Mouse (Mus musculus) liver, embryonic 11.5 days (tissue): ENCODE data around the gene Nod2. TPM values are rescaled to one million over a fixed set of nuclear protein-coding genes. Genes with fewer than 3 reads are reported as not detected.

Experiments used
- ATAC-seq: fragments of 200-750 bp; cut with Nextera tagmentation; replicated peaks from 2 replicates; pipeline ENCODE4 v1.8.0; 2017; ENCODE audit warnings: moderate number of reproducible peaks, mild to moderate bottlenecking, moderate TSS enrichment, moderate library complexity; ENCODE audit not compliant: low FRiP score
- DNase-seq: peaks from one replicate; pipeline ENCODE4 v3.0.0-alpha.2; 2017; ENCODE audit warnings: low spot score
- H3K27ac ChIP-seq: fragments of 300-500 bp; sonication (generic); 2 replicates; pipeline ENCODE4 v1.5.1; 2014; ENCODE audit warnings: mild to moderate bottlenecking, low read depth, low read length, control low read depth
- H3K27me3 ChIP-seq: fragments of 300-500 bp; sonication (generic); replicated peaks from 2 replicates; pipeline ENCODE4 v1.6.1; 2014; ENCODE audit warnings: low read length, mixed read lengths; ENCODE audit not compliant: control insufficient read depth, insufficient read depth
- H3K36me3 ChIP-seq: fragments of 300-500 bp; sonication (generic); 2 replicates; pipeline ENCODE4 v1.6.1; 2014; ENCODE audit warnings: mild to moderate bottlenecking, low read length, moderate library complexity, mixed read lengths; ENCODE audit not compliant: control insufficient read depth, insufficient read depth
- H3K4me1 ChIP-seq: fragments of 300-500 bp; sonication (generic); replicated peaks from 2 replicates; pipeline ENCODE4 v1.6.1; 2014; ENCODE audit warnings: low read length, mixed read lengths; ENCODE audit not compliant: control insufficient read depth, insufficient read depth
- H3K4me2 ChIP-seq: fragments of 300-500 bp; sonication (generic); 2 replicates; pipeline ENCODE4 v1.6.1; 2014; ENCODE audit warnings: mild to moderate bottlenecking, control low read depth, moderate library complexity
- H3K4me3 ChIP-seq: fragments of 300-500 bp; sonication (generic); 2 replicates; pipeline ENCODE4 v1.5.1; 2014; ENCODE audit warnings: low read depth, low read length, control low read depth
- H3K9ac ChIP-seq: fragments of 300-500 bp; sonication (generic); 2 replicates; pipeline ENCODE4 v1.6.1; 2014; ENCODE audit warnings: low read depth, low read length, control low read depth
- H3K9me3 ChIP-seq: fragments of 300-500 bp; sonication (generic); 2 replicates; pipeline ENCODE4 v1.6.1; 2016; ENCODE audit warnings: low read length, inconsistent platforms, mixed read lengths; ENCODE audit not compliant: control insufficient read depth
- WGBS: fragments of 180-500 bp; shearing (Covaris S2); extraction: QIAGEN DNeasy Blood & Tissue Kit; methylation state at CpG from one replicate; pipeline ENCODE4 v1.1.7; 2014; 5-methylcytosine and 5-hydroxymethylcytosine counted together
- polyA plus RNA-seq: library from polyadenylated mRNA; unstranded; fragments of >200 nt; fragmentation: Nextera tagmentation; extraction: Ambion mirVana; gene quantifications from 2 replicates; pipeline ENCODE4 v1.2.1, GENCODE M21; 2014

Nod2 gene
- polyA plus RNA-seq, 1 experiment from 2014 or later, result 0.15 TPM

GRCm38 (mm10) chr8:88692866-88693265, 45.8 kb downstream of the Nod2 start:
- no peak overlapping the region for H3K4me2 ChIP-seq
- WGBS, result 84% methylated on average over 6 of the region's 6 CpGs
- peaks cover 5% of the 10 kb centered on the region for H3K4me1 ChIP-seq
- no peaks in the 10 kb centered on the region for H3K36me3 ChIP-seq
- no peak overlapping the region for H3K9ac ChIP-seq
- no peak overlapping the region for H3K27ac ChIP-seq
- DNase-seq, result no peak
- no peak overlapping the region for H3K4me3 ChIP-seq
- H3K9me3 ChIP-seq, result no peaks in the 10 kb centered on the region
- H3K27me3 ChIP-seq, result no peaks in the 10 kb centered on the region; the same call in 1 of the 2 replicates
- no peak for ATAC-seq

- 83% methylated on average over 4 of the region's 4 CpGs for WGBS
Observed at GRCm38 (mm10) chr8:88693376-88693775, 46.3 kb downstream of the Nod2 start.

GRCm38 (mm10) chr8:88694291-88694690, 47.2 kb downstream of the Nod2 start:
- no peaks in the 10 kb centered on the region for H3K9me3 ChIP-seq
- H3K27me3 ChIP-seq, result no peaks in the 10 kb centered on the region; the same call in 1 of the 2 replicates
- H3K27ac ChIP-seq, result no peak overlapping the region
- H3K4me3 ChIP-seq, result no peak overlapping the region
- WGBS, result 58% methylated on average over 7 of the region's 7 CpGs
- ATAC-seq, result no peak
- no peak overlapping the region for H3K4me2 ChIP-seq
- no peak for DNase-seq
- H3K4me1 ChIP-seq, result peaks cover 6% of the 10 kb centered on the region
- no peak overlapping the region for H3K9ac ChIP-seq
- H3K36me3 ChIP-seq, result no peaks in the 10 kb centered on the region

More at GRCm38 (mm10) chr8:88693376-88693775, 46.3 kb downstream of the Nod2 start:
- H3K9ac ChIP-seq, result no peak overlapping the region
- no peak overlapping the region for H3K4me3 ChIP-seq
- H3K9me3 ChIP-seq, result no peaks in the 10 kb centered on the region
- H3K4me2 ChIP-seq, result no peak overlapping the region
- H3K27ac ChIP-seq, result no peak overlapping the region
- H3K27me3 ChIP-seq, result no peaks in the 10 kb centered on the region; the same call in 1 of the 2 replicates
- ATAC-seq, result no peak
- DNase-seq, result no peak
- peaks cover 6% of the 10 kb centered on the region for H3K4me1 ChIP-seq
- no peaks in the 10 kb centered on the region for H3K36me3 ChIP-seq

- 23% methylated on average over 7 of the region's 7 CpGs for WGBS
- H3K27ac ChIP-seq, result no peak overlapping the region
- H3K27me3 ChIP-seq, result no peaks in the 10 kb centered on the region
- H3K9ac ChIP-seq, result peak overlapping the region; percentile 21; the same call in 1 of the 2 replicates
- no peak for DNase-seq
- H3K36me3 ChIP-seq, result no peaks in the 10 kb centered on the region
- peak overlapping the region; percentile 85 for H3K4me3 ChIP-seq
- peaks cover 6% of the 10 kb centered on the region for H3K4me1 ChIP-seq
- no peaks in the 10 kb centered on the region for H3K9me3 ChIP-seq
- no peak for ATAC-seq
- H3K4me2 ChIP-seq, result peak overlapping the region; percentile 63
Observed at GRCm38 (mm10) chr8:88696228-88696627, 49.1 kb downstream of the Nod2 start.

GRCm38 (mm10) chr8:88696721-88697641, 49.9 kb downstream of the Nod2 start, which contains the start of gene Cyld:
Cyld (plus strand) TSS chr8:88697028.
- peak; percentile 99 for ATAC-seq
- H3K4me1 ChIP-seq, result peaks cover 6% of the 10 kb centered on the region
- under 1% methylated on average over 80 of the region's 80 CpGs for WGBS
- H3K9me3 ChIP-seq, result no peaks in the 10 kb centered on the region
- H3K36me3 ChIP-seq, result no peaks in the 10 kb centered on the region
- peak; percentile 94 for DNase-seq
- peak within 1 kb of the TSS; percentile 74 for H3K4me2 ChIP-seq
- H3K27ac ChIP-seq, result peak within 1 kb of the TSS; percentile 51
- H3K27me3 ChIP-seq, result no peaks in the 10 kb centered on the region
- peak within 1 kb of the TSS; percentile 85 for H3K4me3 ChIP-seq
- H3K9ac ChIP-seq, result peak within 1 kb of the TSS; percentile 73

DNA sequence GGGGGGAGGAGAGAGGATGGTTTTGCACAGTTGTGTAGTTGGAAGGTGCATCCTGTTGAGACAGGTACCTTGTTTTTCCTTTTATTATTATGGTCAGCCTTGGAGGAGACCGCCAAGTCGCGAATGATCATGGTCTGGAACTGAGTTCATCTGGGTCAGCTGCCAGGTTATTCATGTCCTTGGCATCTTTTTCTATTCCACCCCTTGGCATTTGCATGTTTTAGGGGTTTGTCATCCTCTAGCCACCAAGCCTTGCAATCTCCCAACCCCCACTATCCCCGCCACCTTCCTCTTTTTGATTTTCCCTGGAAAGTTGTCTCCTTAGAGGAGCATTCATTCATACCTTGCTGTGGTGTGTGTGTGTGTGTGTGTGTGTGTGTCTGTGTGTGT, 50.5 kb downstream of the Nod2 start:
- Histone ChIP-seq H3K4me1 (peaks cover 6% of the 10 kb centered on the region), H3K4me2 (peak overlapping the region; percentile 74), H3K27ac (no peak overlapping the region), H3K9me3 (no peaks in the 10 kb centered on the region), H3K4me3 (peak overlapping the region; percentile 85), H3K9ac (peak overlapping the region; percentile 73), H3K36me3 (no peaks in the 10 kb centered on the region), H3K27me3 (no peaks in the 10 kb centered on the region)
- DNase-seq, result no peak
- ATAC-seq, result no peak
- WGBS, result 10% methylated on average over 4 of the region's 4 CpGs

DNA sequence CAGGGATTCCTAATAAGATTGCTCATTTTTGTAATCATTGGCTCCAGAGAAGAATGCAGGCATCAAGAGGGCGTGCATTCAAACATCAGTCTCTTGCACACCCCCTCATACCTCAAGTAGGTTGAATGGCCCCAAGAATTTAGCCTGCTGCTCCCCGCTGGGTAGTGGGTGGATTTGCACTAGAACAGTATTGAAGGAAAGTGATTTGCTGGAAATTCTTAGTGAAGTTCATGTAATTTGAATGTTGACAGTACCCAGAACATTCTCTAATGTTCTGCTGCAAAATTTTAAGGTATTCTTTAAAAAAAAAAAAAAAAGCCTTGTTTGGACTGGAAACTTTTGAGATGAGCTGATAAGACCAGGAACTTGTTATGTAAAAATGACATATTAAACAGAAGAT, 50.9 kb downstream of the Nod2 start:
- peak overlapping the region; percentile 74 for H3K4me2 ChIP-seq
- H3K27me3 ChIP-seq, result no peaks in the 10 kb centered on the region
- ATAC-seq, result no peak
- peak overlapping the region; percentile 85 for H3K4me3 ChIP-seq
- H3K36me3 ChIP-seq, result no peaks in the 10 kb centered on the region
- no peak overlapping the region for H3K27ac ChIP-seq
- H3K4me1 ChIP-seq, result peaks cover 6% of the 10 kb centered on the region
- H3K9ac ChIP-seq, result no peak overlapping the region
- no peak for DNase-seq
- 42% methylated on average over 2 of the region's 2 CpGs for WGBS
- H3K9me3 ChIP-seq, result no peaks in the 10 kb centered on the region

GRCm38 (mm10) chr8:88701611-88702010, 54.5 kb downstream of the Nod2 start:
- WGBS, result 39% methylated on average over 2 of the region's 2 CpGs

More at GRCm38 (mm10) chr8:88701611-88702010, 54.5 kb downstream of the Nod2 start:
- no peak for ATAC-seq
- Histone ChIP-seq H3K9me3 (no peaks in the 10 kb centered on the region), H3K36me3 (no peaks in the 10 kb centered on the region), H3K4me2 (no peak overlapping the region), H3K9ac (no peak overlapping the region), H3K4me1 (peaks cover 3% of the 10 kb centered on the region; the same call in 1 of the 2 replicates), H3K27me3 (no peaks in the 10 kb centered on the region), H3K27ac (no peak overlapping the region), H3K4me3 (no peak overlapping the region)
- DNase-seq, result no peak
